Mouse (Mus musculus): ENCODE data around the gene Acod1.
A peak's percentile ranks its signal among the peaks of the same experiment; 100 is the strongest.

Acod1 gene

DNA sequence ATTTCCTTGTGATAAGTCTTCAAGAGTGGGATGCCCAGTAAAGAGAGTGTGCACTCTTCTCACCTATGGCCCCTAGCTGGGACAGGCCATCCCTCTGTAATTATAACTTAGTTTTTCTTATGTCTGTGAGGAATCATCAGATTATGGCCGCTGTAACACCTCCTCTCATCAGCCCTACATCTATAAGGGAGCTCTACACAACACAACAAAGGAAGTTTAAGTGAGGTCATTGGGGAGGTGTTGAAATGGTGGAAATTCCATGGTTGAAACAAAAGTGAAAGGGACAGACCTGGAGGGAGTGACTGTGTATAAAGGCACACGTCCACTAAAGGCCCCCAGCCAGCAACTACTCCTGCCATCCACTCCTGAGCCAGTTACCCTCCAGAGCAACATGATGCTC, at the start of gene Acod1:
Gene Acod1, plus strand, starts transcription at position 301 of the 400 bp plus-strand sequence.
- DNase-seq (ENCODE audit: low spot score in 2 of 2): no peak

DNA sequence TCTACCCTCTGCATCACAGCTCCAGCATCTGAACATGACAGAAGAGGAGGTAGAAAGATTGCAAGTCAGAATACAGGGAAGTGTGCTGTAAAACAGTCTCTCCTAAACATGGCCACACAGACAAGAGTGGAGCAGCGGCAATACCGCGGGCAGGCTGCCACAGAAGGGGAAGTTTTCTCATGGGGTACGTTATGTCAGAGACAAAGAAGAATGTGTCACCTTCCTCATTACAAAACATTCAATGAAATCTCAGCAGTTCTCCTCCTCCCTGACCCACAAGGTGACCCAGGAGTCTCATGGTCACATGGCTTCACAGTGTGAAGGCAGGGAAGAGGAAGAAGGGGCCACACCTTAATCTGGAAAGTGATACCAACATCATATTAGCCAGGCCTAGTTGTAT, 39.0 kb upstream of the Acod1 start:
- DNase-seq (ENCODE audit: low spot score in 2 of 2): no peak

DNA sequence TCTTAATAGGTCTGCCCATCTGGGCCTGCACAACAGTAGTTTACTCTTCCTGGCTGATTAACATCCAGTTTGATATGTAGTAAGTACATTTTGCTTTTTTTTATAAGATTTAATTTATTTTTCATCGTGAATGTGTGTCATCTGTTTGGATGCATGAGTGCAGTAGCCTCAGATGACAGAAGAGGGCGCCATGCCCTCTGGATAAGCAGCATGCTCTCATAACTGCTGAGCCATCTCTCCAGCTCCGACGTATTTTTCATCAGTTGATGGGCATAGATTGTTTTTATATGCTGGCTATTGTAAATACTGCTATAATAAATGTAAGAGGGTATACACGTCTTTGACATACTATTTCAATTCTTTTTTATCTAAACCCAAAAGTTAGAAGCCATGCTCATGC, 35.0 kb upstream of the Acod1 start:
- peak in 1 of 2 experiments; percentile 26 for DNase-seq (ENCODE audit: low spot score in 2 of 2)

DNA sequence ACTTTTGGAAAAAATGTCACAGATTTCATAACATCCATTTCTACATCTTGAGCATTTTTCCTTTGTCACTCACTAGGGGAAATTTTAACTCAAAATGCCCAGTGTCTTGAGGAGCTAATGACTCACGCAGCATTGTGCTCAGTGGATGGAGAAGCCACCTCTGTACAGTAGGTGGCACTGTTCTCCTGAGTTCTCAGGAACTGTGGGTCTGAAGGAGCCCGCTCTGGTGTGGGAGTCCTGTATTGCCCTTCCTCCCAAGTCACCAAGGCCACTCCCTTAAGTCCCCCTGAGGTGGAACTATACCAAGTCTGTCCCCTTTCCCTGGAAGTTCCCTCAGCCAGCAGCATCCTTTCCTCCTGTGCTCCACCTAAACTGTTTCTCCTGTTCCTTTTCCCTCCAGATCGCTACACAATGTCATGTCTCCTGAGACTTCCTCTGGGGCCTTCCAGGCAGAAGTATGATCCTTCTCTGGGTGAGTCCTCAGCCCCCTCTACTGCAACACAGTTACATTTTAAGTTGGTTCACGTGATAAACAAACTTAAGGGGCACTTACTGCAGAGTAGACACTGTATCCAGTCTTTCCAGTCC, 34.1 kb upstream of the Acod1 start:
- peak in 1 of 2 experiments; percentile 74 for DNase-seq (ENCODE audit: low spot score in 2 of 2)

DNA sequence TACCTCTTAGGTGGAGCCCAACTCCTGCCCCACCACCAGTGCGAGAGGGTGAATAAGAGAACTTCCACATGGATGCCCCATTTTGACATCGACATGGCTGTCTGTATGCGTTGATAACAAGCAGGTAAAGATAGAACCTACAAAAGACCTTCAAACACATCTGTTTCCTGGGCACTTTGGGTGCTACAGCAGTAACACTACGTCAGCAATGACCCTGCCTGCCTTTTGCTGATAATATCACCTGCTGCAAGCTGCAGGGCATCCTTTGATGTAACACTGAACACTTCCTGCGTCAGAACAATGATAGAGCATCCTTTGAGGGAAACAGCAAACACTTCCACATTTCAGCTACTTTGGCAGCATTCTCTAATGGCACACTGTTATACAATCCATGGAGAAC, 29.8 kb upstream of the Acod1 start:
- no peak for DNase-seq (ENCODE audit: low spot score in 2 of 2)

DNA sequence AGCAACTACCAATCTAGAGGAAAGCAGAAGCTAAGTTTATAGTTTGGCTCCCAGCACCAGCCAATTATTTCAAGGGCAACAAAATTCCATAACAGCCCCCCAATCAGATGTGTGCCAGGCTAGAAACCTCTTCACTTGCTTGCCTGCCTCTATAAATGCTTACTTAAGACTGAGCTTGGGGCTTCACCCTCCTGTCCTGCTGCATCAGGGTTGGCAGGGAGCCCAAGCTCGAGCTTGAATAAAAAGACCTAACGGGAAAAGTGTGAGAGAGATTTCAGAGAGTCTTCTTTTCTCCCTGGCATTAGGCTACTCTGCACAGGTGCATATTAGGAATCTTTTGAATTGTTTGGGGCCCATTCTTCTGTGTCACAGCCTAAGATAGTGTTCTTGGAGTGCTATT, 26.7 kb upstream of the Acod1 start:
- no peak for DNase-seq (ENCODE audit: low spot score in 2 of 2)

DNA sequence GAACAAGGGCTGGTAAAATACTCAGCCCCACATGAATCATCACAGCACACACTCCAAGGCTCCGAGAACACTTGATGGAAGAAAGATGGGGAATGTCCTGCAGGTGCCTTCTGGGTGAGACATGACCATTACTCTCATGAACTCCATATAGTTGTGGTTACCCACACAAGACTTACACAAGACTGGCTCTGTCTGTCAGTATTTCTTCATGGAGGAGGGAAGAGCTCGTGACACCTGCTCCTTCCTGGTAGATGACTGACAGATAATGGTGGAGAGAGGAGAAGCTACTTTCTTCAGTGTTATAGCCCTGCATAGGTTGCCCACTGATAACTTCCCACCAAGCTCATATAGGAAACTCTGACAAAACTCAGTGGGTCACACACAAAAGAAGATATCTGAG, 17.6 kb upstream of the Acod1 start:
- no peak for DNase-seq (ENCODE audit: low spot score in 2 of 2)

DNA sequence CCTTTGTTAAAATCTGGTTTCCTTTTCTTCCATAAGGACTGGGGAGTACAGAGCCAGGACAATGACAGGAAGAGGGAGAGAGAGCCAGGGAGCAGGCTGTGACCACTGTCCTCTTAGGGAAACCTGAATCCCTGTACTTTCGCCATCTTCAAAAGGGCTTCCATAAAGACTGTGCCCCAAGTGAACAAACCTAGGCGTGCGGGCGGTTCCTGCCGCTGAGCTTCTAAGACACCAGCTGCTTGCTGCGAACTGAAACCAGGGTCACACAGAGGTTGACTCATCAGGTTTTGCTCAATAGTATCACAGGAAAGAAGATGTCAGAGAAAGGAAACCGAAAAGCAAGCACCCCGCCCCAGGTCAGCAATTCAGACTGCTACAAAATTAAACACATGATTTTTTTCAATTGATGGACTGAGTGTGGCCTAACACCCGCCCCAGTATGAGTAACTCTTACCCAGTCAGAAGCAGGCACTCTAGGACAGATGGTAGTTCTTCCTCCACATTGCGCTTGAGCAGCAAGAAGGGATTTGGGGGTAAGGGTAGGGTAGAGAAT, 13.4 kb upstream of the Acod1 start:
- DNase-seq (ENCODE audit: low spot score in 2 of 2): peak in 1 of 2 experiments; percentile 15

DNA sequence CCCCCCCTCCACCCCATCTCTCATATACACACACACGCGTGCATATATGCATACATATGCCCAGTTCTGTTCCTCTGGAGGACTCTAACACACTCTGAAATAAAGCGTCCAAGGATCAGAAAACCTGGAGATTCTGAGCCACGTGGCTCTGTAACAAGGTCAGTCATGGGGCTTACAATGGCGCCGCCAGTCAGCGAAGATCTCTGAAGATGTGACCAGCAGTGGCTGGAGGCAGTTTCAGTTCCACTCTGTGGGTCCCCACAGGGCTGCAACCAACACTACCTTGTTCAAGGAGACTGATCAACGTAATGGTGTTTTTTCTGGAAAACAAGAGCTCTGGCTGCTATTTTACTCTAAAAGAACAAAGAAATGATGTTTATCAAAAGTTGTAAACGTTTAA, 12.7 kb upstream of the Acod1 start:
- DNase-seq (ENCODE audit: low spot score in 2 of 2): peak in 1 of 2 experiments; percentile 16

DNA sequence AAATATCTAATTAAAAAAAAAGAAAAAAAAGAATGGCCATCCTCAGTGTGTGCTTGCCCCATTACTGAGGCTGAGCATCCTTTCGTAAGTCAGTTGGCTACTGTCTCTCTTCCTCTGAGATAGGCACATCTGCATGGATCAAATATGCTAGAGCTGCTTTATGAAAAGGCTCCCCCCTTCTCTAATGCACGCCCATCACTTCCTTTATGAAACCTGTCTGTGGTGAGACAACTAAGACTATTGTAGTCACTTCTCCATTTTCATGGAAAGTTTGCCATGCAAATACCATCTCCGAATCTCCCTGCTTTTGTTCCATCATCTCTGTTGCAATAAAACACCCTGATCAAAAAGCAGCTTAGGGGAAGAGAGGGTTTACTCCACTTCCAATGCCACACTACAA, 9.8 kb upstream of the Acod1 start:
- no peak for DNase-seq (ENCODE audit: low spot score in 2 of 2)

DNA sequence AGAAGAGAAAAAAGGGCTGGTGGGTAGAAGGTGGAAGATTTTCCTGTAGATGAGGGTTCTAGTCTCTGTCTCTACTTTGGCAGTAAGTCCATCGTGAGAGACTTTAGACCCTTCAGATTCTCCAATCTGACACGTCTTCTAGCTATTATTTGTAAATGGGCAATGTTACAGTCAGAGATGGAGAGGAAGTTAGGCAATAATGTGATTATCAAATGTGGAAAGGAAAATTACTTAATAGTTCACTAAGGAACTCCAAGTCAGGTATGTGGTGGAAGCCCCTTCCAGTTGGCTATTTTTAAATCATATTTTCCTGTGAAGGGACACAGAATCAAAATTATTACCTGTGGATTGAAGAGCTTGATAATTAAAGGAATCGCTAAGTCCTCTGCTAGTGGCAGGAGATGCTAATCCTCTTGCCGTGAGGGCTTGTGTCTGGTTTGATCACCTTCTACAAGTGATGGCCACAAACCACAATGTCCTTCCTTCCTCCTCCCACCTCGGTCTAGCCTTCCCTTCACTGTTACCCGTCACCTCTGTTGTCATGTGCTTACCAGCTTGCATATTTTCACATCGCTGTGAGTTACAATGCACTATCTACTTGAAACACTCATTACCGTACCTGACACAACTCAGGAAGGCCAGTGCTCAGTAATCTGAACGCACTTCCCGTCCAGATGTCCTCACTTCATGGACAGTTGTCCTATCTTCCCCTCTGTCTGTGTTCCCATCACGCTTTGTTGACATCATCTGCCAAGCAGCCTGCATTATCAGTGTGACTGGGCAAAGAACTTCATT, 1.7 kb downstream of the Acod1 start:
- DNase-seq (ENCODE audit: low spot score in 2 of 2): no peak

DNA sequence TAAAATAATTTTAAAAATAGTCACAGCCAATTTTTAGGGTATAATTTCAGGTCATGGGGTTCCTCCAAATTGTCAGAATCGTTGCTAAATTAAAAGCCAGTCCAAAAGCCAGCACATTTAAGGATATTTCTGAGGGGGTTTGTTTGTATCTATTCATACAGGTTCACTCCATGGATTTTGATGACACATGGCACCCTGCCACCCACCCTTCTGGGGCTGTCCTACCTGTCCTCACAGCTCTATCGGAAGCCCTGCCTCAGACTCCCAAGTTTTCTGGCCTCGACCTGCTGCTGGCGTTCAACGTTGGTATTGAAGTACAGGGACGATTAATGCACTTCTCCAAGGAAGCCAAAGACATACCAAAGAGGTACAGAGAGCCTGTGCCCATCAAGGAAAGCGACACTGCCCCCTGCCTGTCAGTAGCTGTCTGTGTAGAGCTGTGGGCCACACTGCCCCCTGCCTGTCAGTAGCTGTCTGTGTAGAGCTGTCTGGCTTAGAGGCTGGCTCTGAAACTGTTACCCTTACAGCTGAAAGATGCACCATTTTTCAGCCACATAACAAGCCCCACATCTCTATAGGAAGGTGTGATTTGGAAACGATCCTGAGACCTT, 4.5 kb downstream of the Acod1 start:
- peak in 1 of 2 experiments; percentile 85 for DNase-seq (ENCODE audit: low spot score in 2 of 2)

DNA sequence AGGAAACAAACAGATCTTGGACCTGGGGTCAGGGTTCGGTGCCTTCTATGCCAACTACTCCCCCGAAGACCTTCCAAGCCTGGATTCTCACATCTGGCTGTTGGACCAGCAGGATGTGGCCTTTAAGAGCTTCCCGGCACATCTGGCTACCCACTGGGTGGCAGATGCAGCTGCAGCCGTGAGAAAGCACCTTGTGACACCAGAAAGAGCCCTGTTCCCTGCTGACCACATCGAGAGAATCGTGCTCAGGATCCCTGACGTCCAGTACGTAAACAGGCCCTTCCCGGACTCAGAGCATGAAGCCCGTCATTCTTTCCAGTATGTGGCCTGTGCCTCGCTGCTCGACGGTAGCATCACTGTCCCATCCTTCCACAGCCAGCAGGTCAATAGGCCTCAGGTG, 8.0 kb downstream of the Acod1 start:
- DNase-seq (ENCODE audit: low spot score in 2 of 2): no peak

DNA sequence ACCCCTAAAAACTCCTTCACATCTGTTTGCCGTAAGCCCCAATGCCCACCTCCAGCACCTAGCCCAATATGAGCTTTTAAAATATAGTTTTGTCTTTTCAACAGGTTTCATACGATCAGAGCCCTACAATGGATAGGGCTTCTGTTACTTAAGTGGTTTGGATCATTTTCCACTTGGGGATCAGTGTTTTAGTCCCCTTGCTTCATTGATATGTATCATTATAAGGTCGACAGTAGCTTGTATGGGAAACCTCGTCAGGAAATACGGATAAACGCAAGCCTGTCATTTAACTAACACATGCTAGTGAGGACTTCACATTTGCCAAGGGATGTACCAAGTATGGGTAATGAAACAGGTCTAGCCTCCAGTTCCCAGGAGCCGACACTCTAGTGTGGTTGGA, 9.8 kb downstream of the Acod1 start:
- no peak for DNase-seq (ENCODE audit: low spot score in 2 of 2)

DNA sequence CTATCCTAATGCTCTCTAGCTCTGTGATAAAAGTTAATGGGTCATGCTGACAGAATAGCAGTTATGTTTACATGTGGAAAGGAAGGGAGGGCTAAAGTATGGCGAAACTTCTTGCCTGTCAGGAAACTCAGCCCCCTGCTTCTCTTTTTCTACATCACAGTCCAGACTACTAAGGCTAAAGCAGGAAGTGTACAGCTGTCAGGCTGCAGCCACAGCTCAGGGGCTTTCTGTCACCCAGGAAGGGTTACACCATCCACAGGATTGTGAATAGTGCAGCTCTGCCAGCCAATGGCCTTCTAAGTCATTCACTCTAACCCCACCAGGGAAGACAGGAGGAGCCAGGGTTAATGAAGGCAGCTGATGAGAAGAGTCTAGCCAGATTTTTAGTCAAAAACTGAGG, 12.2 kb downstream of the Acod1 start:
- DNase-seq (ENCODE audit: low spot score in 2 of 2): no peak

DNA sequence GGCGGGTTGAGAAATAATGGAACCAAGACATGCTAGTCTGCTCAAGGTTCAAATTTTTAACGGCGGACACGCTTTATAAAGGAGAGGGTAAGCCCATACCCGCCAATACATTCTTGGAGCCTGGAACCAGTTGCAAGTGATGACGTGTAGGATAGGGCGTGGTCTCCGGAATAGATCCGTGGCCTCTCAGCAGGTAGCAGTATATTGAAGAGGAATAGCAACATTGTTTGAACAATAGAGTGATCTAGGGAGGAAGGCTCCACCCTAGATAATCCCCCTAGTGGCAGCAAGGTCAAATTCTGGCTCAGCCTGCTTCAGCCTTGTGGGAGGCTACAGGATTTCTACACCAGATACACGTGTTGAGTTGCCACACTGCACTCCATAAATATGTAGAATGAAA, 12.7 kb downstream of the Acod1 start:
- DNase-seq (ENCODE audit: low spot score in 2 of 2): no peak

DNA sequence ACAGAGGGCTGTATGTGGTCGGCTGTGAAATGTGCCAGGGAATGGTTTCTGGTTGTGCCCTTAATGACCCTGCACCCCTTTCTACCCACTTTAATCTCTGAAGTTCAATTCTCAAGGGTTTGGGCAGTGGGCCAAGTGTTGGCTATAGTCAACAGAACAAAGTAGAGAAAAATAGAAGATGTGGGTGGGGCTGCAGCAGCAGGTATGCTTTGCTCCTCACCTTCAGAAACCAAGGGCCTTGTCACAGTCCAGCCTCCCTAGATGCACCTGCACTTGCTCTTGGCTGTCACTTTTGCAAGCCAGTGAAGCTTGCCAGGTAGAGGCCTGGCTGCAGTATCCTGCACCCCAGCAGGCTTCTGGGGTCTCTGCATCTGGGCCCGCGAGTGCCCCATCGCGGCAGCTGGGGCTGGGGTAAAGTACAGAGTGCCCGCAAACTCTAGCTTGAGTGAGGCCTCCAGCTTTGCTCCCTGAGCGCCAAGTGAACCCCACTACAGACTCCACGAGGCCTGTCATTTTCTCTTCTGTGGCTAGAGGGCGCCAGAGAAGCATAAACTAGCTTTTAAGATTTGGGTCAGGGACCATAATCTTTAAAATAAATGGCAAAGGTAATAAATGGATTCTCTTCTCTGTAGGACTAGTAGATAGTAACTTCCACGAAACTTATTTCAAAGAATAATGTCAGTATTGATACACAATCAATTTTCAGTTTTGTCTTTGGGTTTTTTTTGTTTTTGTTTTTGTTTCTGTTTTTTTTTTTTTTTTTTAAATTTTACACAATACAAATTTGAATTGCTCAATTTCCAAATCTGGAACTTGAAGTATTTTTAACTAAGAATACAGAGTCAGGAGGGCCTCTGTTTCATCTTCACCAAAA, 18.8 kb downstream of the Acod1 start:
- peak in 1 of 2 experiments; percentile 88 for DNase-seq (ENCODE audit: low spot score in 2 of 2)

DNA sequence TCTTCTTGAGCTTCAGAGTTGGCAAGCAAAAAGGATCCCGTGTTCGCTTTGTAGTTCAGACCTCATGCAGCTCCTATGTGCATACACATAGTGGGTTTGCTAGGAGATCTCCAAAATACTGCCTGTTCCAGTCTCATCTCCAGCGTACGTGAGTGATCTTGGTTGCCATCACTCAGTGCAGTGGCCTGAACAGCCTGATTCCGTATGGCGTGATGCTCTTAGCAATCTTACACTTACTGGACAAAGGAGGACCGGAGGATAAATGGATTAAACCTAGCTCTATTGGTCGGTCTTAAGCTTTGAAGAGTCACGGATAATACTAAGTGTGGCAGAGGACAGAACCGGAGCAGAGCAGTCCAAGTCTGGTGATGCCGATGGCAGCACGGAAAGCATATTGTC, 22.7 kb downstream of the Acod1 start:
- DNase-seq (ENCODE audit: low spot score in 2 of 2): no peak

DNA sequence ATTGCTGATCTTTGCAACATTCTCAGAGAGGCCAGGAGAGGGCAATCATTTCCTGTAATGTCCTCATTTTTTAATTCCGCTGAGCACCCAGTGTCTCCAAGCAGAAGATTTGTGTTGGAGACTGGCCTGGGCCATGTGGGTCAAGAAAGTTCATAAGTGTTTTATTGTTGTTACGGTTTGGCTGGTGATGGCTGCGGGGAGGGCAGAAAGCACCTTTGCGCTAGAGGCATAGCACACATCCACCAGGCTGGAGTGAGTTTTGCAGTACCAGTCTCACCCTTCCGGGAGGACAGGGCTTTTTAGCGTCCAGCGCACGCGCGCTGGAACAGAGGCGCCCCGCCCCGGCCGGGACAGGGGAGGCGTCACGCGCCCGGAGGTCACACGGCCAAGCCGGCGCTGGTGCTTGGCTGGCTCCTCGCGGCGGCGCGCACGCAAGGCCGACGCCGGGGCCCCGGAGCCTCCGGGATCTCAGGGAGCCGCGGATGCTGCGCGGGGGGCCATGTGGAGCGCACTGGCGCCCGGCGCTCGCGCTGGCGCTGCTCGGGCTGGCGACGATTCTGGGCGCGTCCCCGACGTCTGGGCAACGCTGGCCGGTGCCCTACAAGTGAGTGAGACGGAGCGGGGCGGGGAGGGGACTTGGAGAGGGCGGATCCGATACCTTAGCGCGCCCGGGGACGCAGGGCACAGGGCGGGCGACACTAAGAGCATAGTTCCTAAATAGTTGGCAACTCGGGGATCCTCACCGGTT, 23.3 kb downstream of the Acod1 start, which contains the start of gene Cln5:
Gene Cln5, plus strand, starts transcription at position 353 of the 748 bp plus-strand sequence.
- DNase-seq (ENCODE audit: low spot score in 2 of 2): peak; percentile 75 to 87

DNA sequence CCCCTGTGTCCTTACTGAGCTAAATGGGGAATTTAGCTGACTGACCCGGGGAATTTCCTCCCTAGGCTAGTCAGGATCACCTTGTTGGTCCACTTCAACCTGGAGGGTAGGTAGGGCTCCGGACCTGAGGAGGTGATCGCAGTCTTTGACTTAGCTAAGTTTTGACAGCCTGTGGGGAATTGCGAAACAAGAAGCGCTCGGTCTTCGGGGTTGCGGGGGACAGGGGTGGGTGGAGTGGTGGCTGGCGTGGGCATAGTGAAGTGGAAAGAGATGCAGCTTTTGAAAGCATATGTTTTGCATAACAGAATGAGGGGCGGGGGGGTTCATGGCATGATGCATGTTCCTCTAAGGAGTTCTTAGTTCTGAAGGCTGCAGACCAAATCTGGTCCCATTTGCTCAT, 24.0 kb downstream of the Acod1 start:
- no peak for DNase-seq (ENCODE audit: low spot score in 2 of 2)

DNA sequence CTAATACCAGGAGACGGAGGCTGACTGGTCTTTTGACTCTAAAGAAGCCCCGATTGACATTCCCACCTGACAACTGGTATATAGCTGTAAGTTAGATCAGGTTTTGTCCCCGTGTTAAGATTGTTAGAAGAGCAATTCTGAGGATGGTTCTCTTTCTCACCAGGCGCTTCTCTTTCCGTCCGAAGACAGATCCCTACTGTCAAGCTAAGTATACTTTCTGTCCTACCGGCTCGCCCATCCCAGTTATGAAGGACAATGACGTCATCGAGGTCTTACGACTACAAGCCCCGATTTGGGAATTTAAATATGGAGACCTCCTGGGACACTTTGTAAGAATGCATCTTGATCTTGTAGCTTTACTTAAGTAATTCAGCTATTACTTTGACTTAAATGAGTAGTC, 24.7 kb downstream of the Acod1 start:
- DNase-seq (ENCODE audit: low spot score in 2 of 2): no peak

Measured in left cerebral cortex, adult 9 months (tissue).